Mouse (Mus musculus) lung, adult 2 months (tissue): ENCODE data around the gene Smarcad1. TPM values are rescaled to one million over a fixed set of nuclear protein-coding genes. Genes with fewer than 3 reads are reported as not detected.
"Not testable (repeated sequence)": the region's sequence is repeated elsewhere in the genome, so short reads cannot be mapped to it uniquely, and the experiment has no call there.

Experiments used
- DNase-seq: peaks from one replicate; pipeline ENCODE4 v3.0.0; 2022
- H3K4me1 ChIP-seq: fragments of 200-500 bp; 2 replicates; pipeline ENCODE4 v1.6.1; 2011; ENCODE audit warnings: low read length; ENCODE audit not compliant: control insufficient read depth, insufficient read depth
- H3K4me3 ChIP-seq: fragments of 200-500 bp; replicated peaks from 2 replicates; pipeline ENCODE3; 2011; ENCODE audit warnings: low read depth, mild to moderate bottlenecking, control low read depth, low read length; ENCODE audit errors: extremely low read depth
- CTCF ChIP-seq: fragments of 200-500 bp; IDR thresholded peaks from 2 replicates; pipeline ENCODE4 v1.5.1; 2011; ENCODE audit warnings: mild to moderate bottlenecking, low read length, control low read depth; ENCODE audit not compliant: insufficient read depth
- POLR2A ChIP-seq: fragments of 200-500 bp; IDR thresholded peaks from 2 replicates; pipeline ENCODE4 v1.6.1; 2011; ENCODE audit warnings: low read depth, mild to moderate bottlenecking, control low read depth, low read length, borderline replicate concordance; ENCODE audit errors: extremely low read depth
- WGBS: fragments of 180-500 bp; shearing (Covaris S2); methylation state at CpG from one replicate; pipeline ENCODE4 v1.1.7; 2018; 5-methylcytosine and 5-hydroxymethylcytosine counted together
- polyA plus RNA-seq: library from polyadenylated mRNA; depleted of rRNA; stranded (reverse); fragments of >200 nt; gene quantifications from 2 replicates; pipeline ENCODE4 v1.2.3, GENCODE M21; 2012

The Smarcad1 gene
- polyA plus RNA-seq, 1 experiment: 14.5 TPM

GRCm38 (mm10) chr6:65021883-65022282, 20.5 kb upstream of the Smarcad1 start:
- H3K4me1 ChIP-seq: no peaks in the 10 kb centered on the region
- H3K4me3 ChIP-seq: no peak overlapping the region
- WGBS: 19% methylated on average over 4 of the region's 4 CpGs
- TF ChIP-seq CTCF (no peak), POLR2A (no peak)
- no peak for DNase-seq

GRCm38 (mm10) chr6:65023053-65023452, 19.3 kb upstream of the Smarcad1 start:
- DNase-seq: no peak
- 71% methylated on average over 6 of the region's 6 CpGs for WGBS
- Histone ChIP-seq H3K4me3 (no peak overlapping the region), H3K4me1 (no peaks in the 10 kb centered on the region)
- TF ChIP-seq POLR2A (no peak), CTCF (no peak)

- Histone ChIP-seq H3K4me3 (no peak overlapping the region), H3K4me1 (no peaks in the 10 kb centered on the region)
- no peak for DNase-seq
- TF ChIP-seq CTCF (no peak), POLR2A (no peak)
- WGBS: 28% methylated on average over 2 of the region's 2 CpGs
Observed at GRCm38 (mm10) chr6:65024668-65025067, 17.7 kb upstream of the Smarcad1 start.

GRCm38 (mm10) chr6:65025130-65025529, 17.3 kb upstream of the Smarcad1 start:
- Histone ChIP-seq H3K4me1 (no peaks in the 10 kb centered on the region), H3K4me3 (no peak overlapping the region)
- WGBS: 88% methylated on average over 4 of the region's 4 CpGs
- DNase-seq: no peak
- TF ChIP-seq CTCF (no peak), POLR2A (no peak)

- TF ChIP-seq CTCF (no peak), POLR2A (no peak)
- H3K4me3 ChIP-seq: no peak overlapping the region
- DNase-seq: no peak
- WGBS: 92% methylated on average over 2 of the region's 2 CpGs
- H3K4me1 ChIP-seq: no peaks in the 10 kb centered on the region
Observed at GRCm38 (mm10) chr6:65034661-65035060, 7.7 kb upstream of the Smarcad1 start.

GRCm38 (mm10) chr6:65035469-65035868, 6.9 kb upstream of the Smarcad1 start:
- TF ChIP-seq CTCF: no peak
- no peak for TF ChIP-seq POLR2A
- WGBS: 88% methylated on average over 2 of the region's 2 CpGs
- H3K4me3 ChIP-seq: no peak overlapping the region
- DNase-seq: no peak
- H3K4me1 ChIP-seq: no peaks in the 10 kb centered on the region

- H3K4me3 ChIP-seq: peak overlapping the region; percentile 87
- WGBS: 30% methylated on average over 10 of the region's 10 CpGs
- TF ChIP-seq CTCF (no peak), POLR2A (no peak)
- H3K4me1 ChIP-seq: peaks cover 10% of the 10 kb centered on the region
- no peak for DNase-seq
Observed at GRCm38 (mm10) chr6:65041932-65042331, 451 bp upstream of the Smarcad1 start.

- Histone ChIP-seq H3K4me1 (peaks cover 10% of the 10 kb centered on the region), H3K4me3 (peak overlapping the region; percentile 87)
- TF ChIP-seq POLR2A (no peak), CTCF (no peak)
- 3% methylated on average over 7 of the region's 7 CpGs for WGBS
- no peak for DNase-seq
Observed at GRCm38 (mm10) chr6:65043241-65043640, 858 bp downstream of the Smarcad1 start.

- no peak for TF ChIP-seq CTCF
- TF ChIP-seq POLR2A: no peak
- Histone ChIP-seq H3K4me3 (no peak overlapping the region), H3K4me1 (no peaks in the 10 kb centered on the region)
- no peak for DNase-seq
- WGBS: 93% methylated on average over 4 of the region's 4 CpGs
Observed at GRCm38 (mm10) chr6:65049100-65049499, 6.7 kb downstream of the Smarcad1 start.

- DNase-seq: no peak
- no peaks in the 10 kb centered on the region for H3K4me1 ChIP-seq
- WGBS: 91% methylated on average over 5 of the region's 5 CpGs
- TF ChIP-seq POLR2A (no peak), CTCF (no peak)
- H3K4me3 ChIP-seq: no peak overlapping the region
Observed at GRCm38 (mm10) chr6:65056620-65057019, 14.2 kb downstream of the Smarcad1 start.

- H3K4me1 ChIP-seq, H3K4me3 ChIP-seq, DNase-seq: not testable (repeated sequence)
- WGBS: 77% methylated on average over 4 of the region's 4 CpGs
Observed at GRCm38 (mm10) chr6:65057137-65057536, 14.8 kb downstream of the Smarcad1 start.
